Mouse (Mus musculus): ENCODE data around the gene Vmn1r138. TPM values are rescaled to one million over a fixed set of nuclear protein-coding genes. Genes with fewer than 3 reads are reported as not detected.
"Not testable (repeated sequence)": the region's sequence is repeated elsewhere in the genome, so short reads cannot be mapped to it uniquely, and the experiment has no call there.

The Vmn1r138 gene
- not detected in 2 replicates for polyA plus RNA-seq (2015; fragmentation: Nextera tagmentation; extraction: Ambion mirVana)

DNA sequence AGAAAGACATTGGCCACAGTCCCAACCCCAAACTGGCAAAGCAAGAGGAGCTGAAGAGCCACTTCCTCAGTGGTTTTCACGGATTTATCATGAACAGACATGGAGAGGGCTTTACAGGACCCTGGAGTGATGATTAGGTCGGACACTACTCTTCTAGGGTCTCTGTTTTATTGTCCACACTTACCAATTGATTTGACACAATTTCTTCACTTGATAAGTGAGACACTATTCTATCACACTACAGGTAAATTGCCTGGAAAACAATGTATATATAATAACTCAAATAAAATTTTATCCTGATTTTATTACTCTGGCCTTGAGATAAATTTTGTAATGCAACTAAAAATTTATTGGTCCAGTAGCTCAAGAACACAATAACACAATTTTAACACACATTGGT is at the start of gene Vmn1r138:
Gene Vmn1r138, minus strand, starts transcription at position 101 of the 400 bp plus-strand sequence.
- not testable (repeated sequence) for H3K9ac ChIP-seq; ATAC-seq; H3K9me3 ChIP-seq (replicated peaks); H3K36me3 ChIP-seq (ENCODE audit: poor library complexity, severe bottlenecking); H3K4me1 ChIP-seq; H3K4me2 ChIP-seq; H3K4me3 ChIP-seq; H3K27ac ChIP-seq; H3K27me3 ChIP-seq
- WGBS = no CpG with 5 or more reads among the region's 2 CpGs

DNA sequence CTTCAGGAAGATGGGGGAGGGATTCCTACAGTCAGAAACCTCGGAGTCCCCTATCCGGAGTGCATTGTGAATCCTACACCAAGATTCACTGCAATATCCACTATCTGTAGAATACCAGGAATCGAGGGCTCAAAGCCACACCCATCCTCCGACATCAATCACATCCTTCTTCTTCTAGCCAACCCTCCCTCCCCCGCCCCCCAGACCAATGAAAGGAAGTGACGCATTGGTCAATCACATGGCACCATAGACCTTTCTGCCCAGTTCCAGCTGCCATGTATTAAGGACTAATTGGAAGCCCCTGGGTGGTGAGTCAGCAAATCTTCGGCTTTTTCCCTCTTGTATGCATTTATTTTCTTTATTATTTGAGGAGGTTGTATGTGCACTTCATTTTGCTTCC is 40.1 kb upstream of the Vmn1r138 start, which contains the start of gene Vmn1r139:
Gene Vmn1r139, plus strand, starts transcription at position 301 of the 400 bp plus-strand sequence.
- not testable (repeated sequence) for H3K4me1 ChIP-seq; H3K36me3 ChIP-seq (ENCODE audit: poor library complexity, severe bottlenecking); H3K4me3 ChIP-seq; H3K27ac ChIP-seq; ATAC-seq; H3K9me3 ChIP-seq (replicated peaks); H3K27me3 ChIP-seq; H3K4me2 ChIP-seq; H3K9ac ChIP-seq
- no CpG with 5 or more reads among the region's 7 CpGs for WGBS

DNA sequence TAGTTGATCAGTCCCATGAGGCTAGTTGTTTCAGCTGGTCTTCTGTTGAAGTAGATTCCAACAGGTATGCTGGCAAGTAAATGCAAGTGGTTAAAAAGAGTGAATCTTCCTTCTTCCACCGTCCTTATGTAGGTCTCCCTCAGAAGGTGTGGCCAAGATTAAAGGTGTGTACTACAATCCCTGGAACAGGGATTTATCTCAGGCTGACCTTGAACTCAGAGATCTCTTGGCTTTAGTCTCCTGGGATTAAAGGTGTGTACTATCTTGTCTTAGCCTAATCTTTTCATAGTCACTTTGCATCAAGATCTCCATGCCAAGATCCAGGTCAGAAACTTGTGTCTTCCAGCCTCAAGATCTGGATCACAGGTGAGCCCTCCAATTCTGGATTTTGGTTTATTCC is 27.5 kb upstream of the Vmn1r138 start, which contains the start of gene Gm6176:
Gene Gm6176, minus strand, starts transcription at position 101 of the 400 bp plus-strand sequence.
- not testable (repeated sequence) for H3K27ac ChIP-seq; H3K9me3 ChIP-seq (replicated peaks); H3K36me3 ChIP-seq (ENCODE audit: poor library complexity, severe bottlenecking); H3K4me1 ChIP-seq; ATAC-seq; H3K9ac ChIP-seq; H3K27me3 ChIP-seq; H3K4me3 ChIP-seq; H3K4me2 ChIP-seq
- no CpG with 5 or more reads among the region's 1 CpGs for WGBS

DNA sequence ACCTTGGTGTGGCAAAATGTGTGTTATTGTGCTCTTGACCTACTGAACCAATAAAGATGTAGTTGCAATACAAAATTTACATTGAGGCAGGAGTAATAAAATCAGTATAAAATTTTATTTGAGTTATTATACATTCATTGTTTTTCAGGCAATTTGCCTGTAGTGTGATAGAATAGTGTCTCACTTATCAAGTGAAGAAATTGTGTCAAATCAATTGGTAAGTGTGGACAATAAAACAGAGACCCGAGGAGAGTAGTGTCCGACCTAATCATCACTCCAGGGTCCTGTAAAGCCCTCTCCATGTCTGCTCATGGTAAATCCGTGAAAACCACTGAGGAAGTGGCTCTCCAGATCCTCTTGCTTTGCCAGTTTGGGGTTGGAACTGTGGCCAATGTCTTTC is 34.4 kb downstream of the Vmn1r138 start, which contains the start of gene Vmn1r137:
Gene Vmn1r137, plus strand, starts transcription at position 301 of the 400 bp plus-strand sequence.
- not testable (repeated sequence) for H3K27me3 ChIP-seq; H3K27ac ChIP-seq; ATAC-seq; H3K36me3 ChIP-seq (ENCODE audit: poor library complexity, severe bottlenecking); H3K4me3 ChIP-seq; H3K9me3 ChIP-seq (replicated peaks); H3K9ac ChIP-seq; H3K4me1 ChIP-seq; H3K4me2 ChIP-seq
- WGBS = no CpG with 5 or more reads among the region's 3 CpGs

Other genes starting within 250 kb of the Vmn1r138 start
- not detected in 2 replicates for gene Gm4177, start 232.2 kb downstream of the Vmn1r138 start, polyA plus RNA-seq (2015; fragmentation: Nextera tagmentation; extraction: Ambion mirVana)
- gene Vmn1r135, start 196.5 kb downstream of the Vmn1r138 start, polyA plus RNA-seq (2015; fragmentation: Nextera tagmentation; extraction: Ambion mirVana) = not detected in 2 replicates
- gene Gm5725, start 184.6 kb downstream of the Vmn1r138 start, polyA plus RNA-seq (2015; fragmentation: Nextera tagmentation; extraction: Ambion mirVana) = not detected in 2 replicates
- gene Gm5891, start 107.6 kb downstream of the Vmn1r138 start, polyA plus RNA-seq (2015; fragmentation: Nextera tagmentation; extraction: Ambion mirVana) = not detected in 2 replicates
- not detected in 2 replicates for gene Vmn1r137, start 34.3 kb downstream of the Vmn1r138 start, polyA plus RNA-seq (2015; fragmentation: Nextera tagmentation; extraction: Ambion mirVana)
- gene Gm6176, start 27.4 kb upstream of the Vmn1r138 start, polyA plus RNA-seq (2015; fragmentation: Nextera tagmentation; extraction: Ambion mirVana) = not detected in 2 replicates
- gene Vmn1r139, start 40.2 kb upstream of the Vmn1r138 start, polyA plus RNA-seq (2015; fragmentation: Nextera tagmentation; extraction: Ambion mirVana) = not detected in 2 replicates
- gene Gm16451, start 89.3 kb upstream of the Vmn1r138 start, polyA plus RNA-seq (2015; fragmentation: Nextera tagmentation; extraction: Ambion mirVana) = not detected in 2 replicates
- gene Gm10666, start 105.8 kb upstream of the Vmn1r138 start, polyA plus RNA-seq (2015; fragmentation: Nextera tagmentation; extraction: Ambion mirVana) = not detected in 2 replicates
- gene Vmn1r142, start 135.1 kb upstream of the Vmn1r138 start, polyA plus RNA-seq (2015; fragmentation: Nextera tagmentation; extraction: Ambion mirVana) = not detected in 2 replicates
- gene Vmn1r143, start 160.5 kb upstream of the Vmn1r138 start, polyA plus RNA-seq (2015; fragmentation: Nextera tagmentation; extraction: Ambion mirVana) = not detected in 2 replicates
- not detected in 2 replicates for gene Gm8653, start 172.4 kb upstream of the Vmn1r138 start, polyA plus RNA-seq (2015; fragmentation: Nextera tagmentation; extraction: Ambion mirVana)
- not detected in 2 replicates for gene Gm8453, start 200.6 kb upstream of the Vmn1r138 start, polyA plus RNA-seq (2015; fragmentation: Nextera tagmentation; extraction: Ambion mirVana)